Mouse (Mus musculus) forebrain, embryonic 16.5 days (tissue): ENCODE data around the gene Tiam2. TPM values are rescaled to one million over a fixed set of nuclear protein-coding genes. Genes with fewer than 3 reads are reported as not detected.

Experiments used
- ATAC-seq: fragments of 200-750 bp; cut with Nextera tagmentation; 2 replicates; pipeline ENCODE4 v1.8.0; 2017; ENCODE audit warnings: mild to moderate bottlenecking, moderate library complexity
- H3K27ac ChIP-seq: fragments of 300-500 bp; sonication (generic); 2 replicates; pipeline ENCODE4 v1.5.1; 2014; ENCODE audit warnings: low read length, control low read depth
- H3K27me3 ChIP-seq: fragments of 300-500 bp; sonication (generic); replicated peaks from 2 replicates; pipeline ENCODE4 v1.6.1; 2014; ENCODE audit warnings: low read length; ENCODE audit not compliant: control insufficient read depth, insufficient read depth
- H3K36me3 ChIP-seq: fragments of 300-500 bp; sonication (generic); 2 replicates; pipeline ENCODE4 v1.6.1; 2014; ENCODE audit not compliant: control insufficient read depth, insufficient read depth
- H3K4me1 ChIP-seq: fragments of 300-500 bp; sonication (generic); replicated peaks from 2 replicates; pipeline ENCODE4 v1.6.1; 2014; ENCODE audit warnings: low read length; ENCODE audit not compliant: control insufficient read depth, insufficient read depth
- H3K4me2 ChIP-seq: fragments of 300-500 bp; sonication (generic); 2 replicates; pipeline ENCODE4 v1.6.1; 2014; ENCODE audit warnings: mild to moderate bottlenecking, low read length, control low read depth
- H3K4me3 ChIP-seq: fragments of 300-500 bp; sonication (generic); replicated peaks from 2 replicates; pipeline ENCODE4 v1.5.1; 2014; ENCODE audit warnings: mild to moderate bottlenecking, low read length, control low read depth
- H3K9ac ChIP-seq: fragments of 300-500 bp; sonication (generic); replicated peaks from 2 replicates; pipeline ENCODE4 v1.6.1; 2014; ENCODE audit warnings: low read depth, low read length, control low read depth
- H3K9me3 ChIP-seq: fragments of 300-500 bp; sonication (generic); 2 replicates; pipeline ENCODE4 v1.6.1; 2016; ENCODE audit warnings: low read length; ENCODE audit not compliant: control insufficient read depth
- WGBS: fragments of 180-500 bp; shearing (Covaris S2); extraction: QIAGEN DNeasy Blood & Tissue Kit; methylation state at CpG from one replicate; pipeline ENCODE4 v1.1.7; 2014; 5-methylcytosine and 5-hydroxymethylcytosine counted together
- polyA plus RNA-seq: library from polyadenylated mRNA; unstranded; fragments of >200 nt; fragmentation: Nextera tagmentation; extraction: Ambion mirVana; gene quantifications from 2 replicates; pipeline ENCODE4 v1.2.1, GENCODE M21; 2015

Tiam2 gene
- polyA plus RNA-seq, 1 experiment from 2014 or later, result 137 TPM

DNA sequence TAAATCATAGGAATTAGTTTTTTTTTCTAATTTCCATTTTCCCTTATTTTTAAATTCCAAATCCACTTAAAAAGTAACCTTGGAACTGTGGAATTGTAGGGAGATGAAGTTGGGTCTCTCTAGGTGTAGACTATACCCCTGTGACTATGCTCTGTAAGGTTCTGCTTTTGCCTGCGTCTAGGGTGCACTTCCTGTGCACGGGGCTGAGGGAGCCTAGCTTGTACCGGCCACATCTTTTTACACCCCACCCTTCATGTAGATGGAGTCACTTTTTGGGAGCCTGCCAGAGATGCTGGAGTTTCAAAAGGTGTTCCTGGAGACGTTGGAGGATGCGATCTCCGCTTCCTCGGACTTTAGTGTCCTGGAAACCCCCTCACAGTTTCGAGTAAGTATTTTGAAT is 180.1 kb downstream of the Tiam2 start:
- Histone ChIP-seq H3K9ac (no peak overlapping the region), H3K36me3 (peaks cover 37% of the 10 kb centered on the region), H3K27me3 (no peaks in the 10 kb centered on the region), H3K4me3 (no peak overlapping the region), H3K27ac (no peak overlapping the region), H3K4me2 (no peak overlapping the region), H3K4me1 (no peaks in the 10 kb centered on the region), H3K9me3 (no peaks in the 10 kb centered on the region)
- 87% methylated on average over 8 of the region's 8 CpGs for WGBS
- ATAC-seq, result no peak

DNA sequence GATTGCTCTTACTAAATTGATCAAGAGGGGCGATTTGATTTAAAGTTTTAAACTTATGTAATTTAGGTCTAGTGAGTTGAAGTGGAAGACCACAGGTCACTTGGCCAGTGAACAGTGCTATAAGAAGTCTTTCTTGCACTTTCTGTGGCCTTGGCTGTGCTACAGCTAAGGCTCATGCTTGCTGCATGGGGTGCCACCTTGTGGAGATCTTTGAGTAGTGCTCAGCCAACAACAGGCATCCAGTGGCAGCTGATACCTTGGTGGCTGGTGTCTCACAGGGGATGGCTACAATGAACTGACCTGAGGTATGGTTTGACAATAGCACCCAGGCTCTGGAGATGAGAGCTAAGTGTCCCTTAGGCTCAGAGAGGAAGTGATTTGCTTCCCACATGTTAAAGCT is 183.5 kb downstream of the Tiam2 start:
- WGBS, result 25% methylated on average over 1 of the region's 1 CpGs
- H3K36me3 ChIP-seq, result peaks cover 47% of the 10 kb centered on the region

DNA sequence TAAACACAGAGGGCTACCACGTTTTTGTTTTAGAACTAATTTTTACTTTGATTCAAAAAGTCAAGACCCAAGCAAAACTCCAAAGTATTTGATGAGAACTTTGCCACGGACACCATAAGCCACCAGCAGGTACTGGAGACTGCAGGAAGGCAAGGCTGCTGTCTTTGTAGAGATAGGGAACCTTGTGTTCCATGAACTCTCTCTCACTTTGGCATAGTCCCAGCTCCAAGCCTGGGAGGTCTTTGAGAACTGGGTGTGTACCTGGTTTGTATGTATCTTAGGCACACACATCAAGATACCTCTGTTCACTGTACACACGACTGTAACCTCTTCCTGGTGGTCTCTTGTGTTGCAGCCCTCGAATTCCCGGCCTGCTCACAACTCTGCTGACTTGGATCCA is 187.9 kb downstream of the Tiam2 start:
- 87% methylated on average over 5 of the region's 5 CpGs for WGBS
- Histone ChIP-seq H3K4me2 (no peak overlapping the region), H3K27ac (no peak overlapping the region), H3K36me3 (peaks cover 40% of the 10 kb centered on the region), H3K9me3 (no peaks in the 10 kb centered on the region), H3K9ac (no peak overlapping the region), H3K4me3 (no peak overlapping the region), H3K4me1 (no peaks in the 10 kb centered on the region), H3K27me3 (no peaks in the 10 kb centered on the region)
- ATAC-seq, result no peak

More for the DNA sequence above, 183.5 kb downstream of the Tiam2 start:
- Histone ChIP-seq H3K4me2 (no peak overlapping the region), H3K4me3 (no peak overlapping the region), H3K9ac (no peak overlapping the region), H3K27me3 (no peaks in the 10 kb centered on the region), H3K4me1 (no peaks in the 10 kb centered on the region), H3K27ac (no peak overlapping the region), H3K9me3 (no peaks in the 10 kb centered on the region)
- peak; percentile 79 for ATAC-seq

DNA sequence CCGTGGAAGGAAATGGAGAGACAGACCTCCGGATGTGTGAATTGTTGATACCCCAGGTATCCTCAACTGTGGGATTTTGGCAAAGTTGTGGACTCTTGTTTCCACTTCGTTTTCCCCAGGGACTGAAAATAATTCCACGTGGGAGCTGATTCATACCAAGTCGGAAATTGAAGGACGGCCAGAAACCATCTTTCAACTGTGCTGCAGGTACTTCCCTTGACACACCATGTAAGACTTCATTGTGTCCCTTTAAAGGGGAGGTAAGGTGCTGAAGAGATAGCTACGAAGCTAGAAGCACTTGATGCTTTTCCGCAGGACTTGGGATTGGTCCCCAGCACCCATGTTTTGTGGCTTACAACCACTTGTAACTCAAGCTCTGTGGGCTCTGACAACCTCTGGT is 189.5 kb downstream of the Tiam2 start:
- no peak overlapping the region for H3K4me2 ChIP-seq
- H3K4me3 ChIP-seq, result no peak overlapping the region
- no peaks in the 10 kb centered on the region for H3K4me1 ChIP-seq
- no peaks in the 10 kb centered on the region for H3K9me3 ChIP-seq
- no peak overlapping the region for H3K9ac ChIP-seq
- H3K27me3 ChIP-seq, result no peaks in the 10 kb centered on the region
- peaks cover 45% of the 10 kb centered on the region for H3K36me3 ChIP-seq
- H3K27ac ChIP-seq, result no peak overlapping the region
- 95% methylated on average over 8 of the region's 8 CpGs for WGBS
- ATAC-seq, result no peak

DNA sequence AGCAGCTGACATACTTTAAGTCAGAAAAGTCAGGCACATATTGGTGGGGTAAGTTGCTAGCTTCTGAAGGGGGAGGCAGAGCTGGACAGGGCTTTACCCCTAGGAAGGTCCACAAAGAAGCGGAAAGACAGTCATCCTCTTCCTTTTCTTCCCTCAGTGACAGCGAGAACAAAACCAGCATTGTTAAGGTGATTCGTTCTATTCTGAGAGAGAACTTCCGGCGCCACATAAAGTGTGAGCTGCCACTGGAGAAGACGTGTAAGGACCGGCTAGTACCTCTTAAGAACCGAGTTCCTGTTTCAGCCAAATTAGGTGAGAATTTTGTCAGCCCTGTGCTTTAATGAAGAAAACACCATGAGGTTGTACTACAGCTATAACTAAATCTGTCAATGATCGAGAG is 190.0 kb downstream of the Tiam2 start:
- Histone ChIP-seq H3K4me2 (no peak overlapping the region), H3K36me3 (peaks cover 40% of the 10 kb centered on the region), H3K4me1 (no peaks in the 10 kb centered on the region), H3K9ac (no peak overlapping the region), H3K27me3 (no peaks in the 10 kb centered on the region), H3K27ac (no peak overlapping the region), H3K4me3 (no peak overlapping the region), H3K9me3 (no peaks in the 10 kb centered on the region)
- 48% methylated on average over 9 of the region's 9 CpGs for WGBS
- ATAC-seq, result no peak

DNA sequence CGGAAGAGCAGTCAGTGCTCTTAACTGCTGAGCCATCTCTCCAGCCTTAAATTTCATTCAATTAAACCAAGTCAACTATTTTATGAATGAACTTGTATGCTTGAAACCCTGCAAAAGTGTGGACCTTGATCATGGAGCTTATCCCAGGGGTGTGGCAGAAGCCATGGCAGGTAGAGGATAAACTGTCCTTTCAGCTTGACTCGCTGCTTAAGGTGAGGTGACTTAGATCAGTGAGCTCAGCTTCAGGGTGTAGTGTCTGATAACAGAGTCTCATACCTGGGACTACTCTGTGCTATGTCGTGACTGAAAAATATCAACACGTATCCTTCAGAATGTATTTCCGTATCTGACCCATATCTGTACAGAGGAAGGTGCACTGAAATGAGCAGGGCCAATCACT is 194.0 kb downstream of the Tiam2 start:
- Histone ChIP-seq H3K4me2 (no peak overlapping the region), H3K27me3 (no peaks in the 10 kb centered on the region), H3K27ac (no peak overlapping the region), H3K4me1 (no peaks in the 10 kb centered on the region), H3K9ac (no peak overlapping the region), H3K36me3 (peaks cover 21% of the 10 kb centered on the region), H3K4me3 (no peak overlapping the region), H3K9me3 (no peaks in the 10 kb centered on the region)
- ATAC-seq, result no peak
- 91% methylated on average over 5 of the region's 5 CpGs for WGBS

DNA sequence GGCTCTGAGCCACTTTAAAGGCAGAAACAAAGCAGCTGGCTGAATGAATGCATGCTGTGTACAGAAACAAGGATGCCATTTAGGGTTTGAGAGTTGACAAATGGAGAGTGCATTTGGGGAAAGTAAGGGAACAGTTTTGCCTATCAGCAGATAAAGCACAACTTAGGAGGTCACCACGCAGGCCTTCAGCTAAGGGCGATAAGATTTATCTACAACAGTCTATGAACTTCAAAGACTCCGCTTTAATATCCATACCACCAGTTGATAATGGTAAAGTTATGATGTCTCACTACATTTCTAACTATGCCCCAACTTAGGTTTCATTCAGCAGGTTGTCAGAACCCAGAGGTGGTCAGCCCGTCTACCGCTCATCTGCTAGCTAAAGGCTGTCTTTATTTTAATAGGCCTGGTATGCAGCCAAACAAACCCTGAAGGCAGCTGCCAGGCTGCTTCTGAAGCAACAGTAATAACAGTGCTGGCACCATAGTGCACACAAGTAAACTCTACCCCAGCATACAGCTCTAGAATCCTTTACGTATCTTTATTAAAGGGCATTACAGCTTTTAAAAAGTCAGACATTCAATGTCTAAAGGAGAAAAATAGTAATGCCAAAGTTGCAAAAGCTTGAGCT is 201.6 kb downstream of the Tiam2 start:
- H3K9ac ChIP-seq, result no peak overlapping the region
- H3K4me2 ChIP-seq, result no peak overlapping the region
- no peak overlapping the region for H3K27ac ChIP-seq
- no peak overlapping the region for H3K4me3 ChIP-seq
- ATAC-seq, result peak; percentile 69; the same call in 1 of the 2 replicates
- no peaks in the 10 kb centered on the region for H3K36me3 ChIP-seq
- no peaks in the 10 kb centered on the region for H3K9me3 ChIP-seq
- WGBS, result 55% methylated on average over 6 of the region's 6 CpGs
- H3K4me1 ChIP-seq, result 0 out of 2 replicates have a peak, but pooled peaks cover 3% of the 10 kb centered on the region
- no peaks in the 10 kb centered on the region for H3K27me3 ChIP-seq

DNA sequence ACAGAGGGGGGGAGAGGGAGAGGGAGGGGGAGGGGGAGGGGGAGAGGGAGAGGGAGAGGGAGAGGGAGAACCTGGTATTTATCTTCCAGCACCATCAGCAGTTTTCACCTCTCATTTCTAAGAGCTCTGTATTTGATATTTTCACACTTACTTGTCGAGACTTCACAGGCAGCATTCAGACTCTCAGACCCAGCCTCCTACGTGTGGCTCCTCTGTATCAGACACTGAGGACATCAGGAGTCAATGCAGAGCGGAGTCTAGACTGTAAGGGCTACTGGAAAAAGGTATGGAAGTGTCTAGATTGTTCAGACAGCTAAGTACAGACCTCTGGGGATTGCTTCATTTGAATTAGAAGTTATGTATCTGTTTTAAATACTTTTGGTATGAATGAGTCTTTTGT is 203.2 kb downstream of the Tiam2 start:
- Histone ChIP-seq H3K9me3 (no peaks in the 10 kb centered on the region), H3K27ac (no peak overlapping the region), H3K4me1 (0 out of 2 replicates have a peak, but pooled peaks cover 3% of the 10 kb centered on the region), H3K4me2 (no peak overlapping the region), H3K4me3 (no peak overlapping the region), H3K27me3 (no peaks in the 10 kb centered on the region), H3K9ac (no peak overlapping the region), H3K36me3 (no peaks in the 10 kb centered on the region)
- WGBS, result 52% methylated on average over 3 of the region's 3 CpGs
- ATAC-seq, result no peak

DNA sequence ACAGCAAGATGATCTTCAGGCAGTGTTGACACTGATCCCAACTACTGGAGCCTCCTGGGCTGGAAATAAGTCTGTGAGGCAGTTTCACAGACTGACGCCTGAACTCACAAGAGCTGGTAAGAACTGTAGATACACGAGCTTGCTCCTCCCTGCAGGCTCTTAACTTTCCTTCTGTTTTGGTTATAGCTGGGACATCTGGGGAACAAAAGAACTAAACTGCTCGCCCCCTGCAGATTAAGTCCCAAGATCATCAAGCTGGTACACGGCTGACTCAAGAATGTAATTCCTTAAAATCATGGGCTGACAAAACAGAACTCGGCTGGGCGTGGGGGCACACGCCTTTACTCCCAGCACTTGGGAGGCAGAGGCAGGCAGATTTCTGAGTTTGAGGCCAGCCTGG is 204.2 kb downstream of the Tiam2 start:
- Histone ChIP-seq H3K9me3 (no peaks in the 10 kb centered on the region), H3K9ac (no peak overlapping the region), H3K4me3 (no peak overlapping the region), H3K27me3 (no peaks in the 10 kb centered on the region), H3K27ac (no peak overlapping the region), H3K36me3 (peaks cover under 1% of the 10 kb centered on the region; the same call in 1 of the 2 replicates), H3K4me1 (0 out of 2 replicates have a peak, but pooled peaks cover 3% of the 10 kb centered on the region), H3K4me2 (no peak overlapping the region)
- 57% methylated on average over 7 of the region's 7 CpGs for WGBS
- no peak for ATAC-seq

DNA sequence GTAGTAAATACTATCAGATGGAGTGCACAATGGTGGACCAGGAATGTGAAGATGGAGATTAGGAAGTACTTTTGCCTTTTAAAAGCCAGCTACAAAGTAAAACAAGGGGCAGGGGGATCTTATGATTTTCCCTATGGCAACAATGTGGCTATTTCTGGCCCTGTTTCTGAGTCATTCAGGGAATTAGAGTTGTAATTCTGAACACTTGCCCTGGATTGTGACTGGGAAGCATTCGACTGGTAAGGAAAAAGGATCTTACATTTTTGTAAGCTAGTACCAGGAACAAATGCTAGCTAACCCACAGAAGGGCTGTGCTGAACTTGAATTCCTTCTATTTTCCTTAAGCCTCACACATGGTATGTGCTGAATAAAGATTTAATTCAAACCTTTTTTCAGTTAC is 205.3 kb downstream of the Tiam2 start:
- Histone ChIP-seq H3K4me2 (no peak overlapping the region), H3K9ac (no peak overlapping the region), H3K9me3 (no peaks in the 10 kb centered on the region), H3K27ac (no peak overlapping the region), H3K27me3 (no peaks in the 10 kb centered on the region), H3K36me3 (peaks cover 2% of the 10 kb centered on the region; the same call in 1 of the 2 replicates), H3K4me3 (no peak overlapping the region), H3K4me1 (0 out of 2 replicates have a peak, but pooled peaks cover 3% of the 10 kb centered on the region)
- 88% methylated on average over 1 of the region's 1 CpGs for WGBS
- ATAC-seq, result no peak
